Mouse (Mus musculus): Measurements from ENCODE around the gene Pde1a. TPM values are rescaled to one million over a fixed set of nuclear protein-coding genes. Genes with fewer than 3 reads are reported as not detected.
A peak's percentile ranks its signal among the peaks of the same experiment; 100 is the strongest.

Gene Pde1a
- polyA plus RNA-seq, 1 experiment from 2014 or later, result 17.8 TPM

- Histone ChIP-seq H3K4me2 (replicated peaks; ENCODE audit: low read depth, low read length) (no peak overlapping the region), H3K4me3 (ENCODE audit: low read length) (no peak overlapping the region), H3K27me3 (ENCODE audit: insufficient read depth, low read length) (no peaks in the 10 kb centered on the region), H3K36me3 (ENCODE audit: insufficient read depth, low read length) (no peaks in the 10 kb centered on the region), H3K9me3 (ENCODE audit: low read length) (no peaks in the 10 kb centered on the region), H3K4me1 (ENCODE audit: insufficient read depth, low read length) (peaks cover 16% of the 10 kb centered on the region), H3K27ac (ENCODE audit: low read length) (peak overlapping the region; percentile 73; the same call in 1 of the 2 replicates), H3K9ac (replicated peaks; ENCODE audit: low read length) (no peak overlapping the region)
- ATAC-seq (ENCODE audit: low FRiP score, low TSS enrichment), result peak; percentile 42; the same call in 1 of the 2 replicates
Measured at GRCm38 (mm10) chr2:79975947-79976346, 153.3 kb downstream of the Pde1a start.

- Histone ChIP-seq H3K4me3 (ENCODE audit: low read length) (no peak overlapping the region), H3K4me2 (replicated peaks; ENCODE audit: low read depth, low read length) (no peak overlapping the region), H3K4me1 (ENCODE audit: insufficient read depth, low read length) (peaks cover 10% of the 10 kb centered on the region), H3K9me3 (ENCODE audit: low read length) (no peaks in the 10 kb centered on the region), H3K27me3 (ENCODE audit: insufficient read depth, low read length) (no peaks in the 10 kb centered on the region), H3K27ac (ENCODE audit: low read length) (no peak overlapping the region), H3K9ac (replicated peaks; ENCODE audit: low read length) (no peak overlapping the region), H3K36me3 (ENCODE audit: insufficient read depth, low read length) (no peaks in the 10 kb centered on the region)
- ATAC-seq (ENCODE audit: low FRiP score, low TSS enrichment), result no peak
Measured at GRCm38 (mm10) chr2:79972271-79972670, 157.0 kb downstream of the Pde1a start.

GRCm38 (mm10) chr2:79969594-79969993 lies 159.7 kb downstream of the Pde1a start:
- no peak overlapping the region for H3K27ac ChIP-seq (ENCODE audit: low read length)
- no peak overlapping the region for H3K4me3 ChIP-seq (ENCODE audit: low read length)
- no peaks in the 10 kb centered on the region for H3K27me3 ChIP-seq (ENCODE audit: insufficient read depth, low read length)
- no peak for ATAC-seq (ENCODE audit: low FRiP score, low TSS enrichment)
- H3K4me1 ChIP-seq (ENCODE audit: insufficient read depth, low read length), result peaks cover 21% of the 10 kb centered on the region
- H3K36me3 ChIP-seq (ENCODE audit: insufficient read depth, low read length), result no peaks in the 10 kb centered on the region
- no peaks in the 10 kb centered on the region for H3K9me3 ChIP-seq (ENCODE audit: low read length)
- no peak overlapping the region for H3K4me2 ChIP-seq (replicated peaks; ENCODE audit: low read depth, low read length)
- WGBS, result 55% methylated on average over 5 of the region's 5 CpGs
- no peak overlapping the region for H3K9ac ChIP-seq (replicated peaks; ENCODE audit: low read length)

DNA sequence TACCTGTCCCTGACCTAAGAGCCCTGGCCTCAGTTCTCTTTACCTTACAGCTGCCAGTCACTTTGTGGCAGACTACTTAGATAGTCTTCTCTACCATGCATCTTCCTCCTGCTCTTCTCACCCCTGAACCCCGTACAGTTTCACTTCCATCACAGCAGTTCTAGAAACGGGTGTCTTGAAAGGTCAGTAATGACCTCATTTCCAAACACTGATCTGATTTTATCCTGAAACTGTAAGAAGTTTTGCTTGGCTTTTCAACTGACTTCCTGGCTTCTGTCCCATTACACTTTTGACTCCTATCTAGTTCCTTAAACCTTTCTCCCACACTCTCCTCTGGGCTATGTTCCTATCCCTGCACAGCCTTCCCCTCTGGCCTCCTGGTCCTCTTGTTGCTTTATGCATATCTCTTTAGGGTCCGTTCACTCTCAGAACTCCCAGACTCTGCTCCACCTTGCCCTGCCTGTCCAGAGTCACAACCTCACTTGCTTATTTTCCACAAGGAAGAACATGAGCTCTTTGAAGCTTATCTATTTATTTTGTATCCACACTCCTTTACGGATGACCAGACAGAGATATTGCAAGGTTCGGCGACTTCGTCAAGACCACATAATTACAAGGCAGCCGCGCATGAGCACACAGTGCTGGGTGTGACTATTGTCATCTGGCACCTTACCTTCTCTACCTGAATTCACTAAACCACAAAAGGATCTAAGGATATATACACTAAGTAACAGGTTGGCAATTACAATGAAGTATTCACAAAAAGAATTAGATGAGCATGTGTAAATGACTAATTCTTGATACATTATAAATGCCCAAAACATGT lies 162.4 kb downstream of the Pde1a start:
- H3K4me2 ChIP-seq (replicated peaks; ENCODE audit: low read depth, low read length), result no peak overlapping the region
- H3K27me3 ChIP-seq (ENCODE audit: insufficient read depth, low read length), result no peaks in the 10 kb centered on the region
- H3K9ac ChIP-seq (replicated peaks; ENCODE audit: low read length), result no peak overlapping the region
- peak overlapping the region; percentile 75 for H3K27ac ChIP-seq (ENCODE audit: low read length)
- ATAC-seq (ENCODE audit: low FRiP score, low TSS enrichment), result peak; percentile 78
- no peak overlapping the region for H3K4me3 ChIP-seq (ENCODE audit: low read length)
- WGBS, result 29% methylated on average over 9 of the region's 9 CpGs
- no peaks in the 10 kb centered on the region for H3K36me3 ChIP-seq (ENCODE audit: insufficient read depth, low read length)
- H3K4me1 ChIP-seq (ENCODE audit: insufficient read depth, low read length), result peaks cover 21% of the 10 kb centered on the region
- no peaks in the 10 kb centered on the region for H3K9me3 ChIP-seq (ENCODE audit: low read length)

DNA sequence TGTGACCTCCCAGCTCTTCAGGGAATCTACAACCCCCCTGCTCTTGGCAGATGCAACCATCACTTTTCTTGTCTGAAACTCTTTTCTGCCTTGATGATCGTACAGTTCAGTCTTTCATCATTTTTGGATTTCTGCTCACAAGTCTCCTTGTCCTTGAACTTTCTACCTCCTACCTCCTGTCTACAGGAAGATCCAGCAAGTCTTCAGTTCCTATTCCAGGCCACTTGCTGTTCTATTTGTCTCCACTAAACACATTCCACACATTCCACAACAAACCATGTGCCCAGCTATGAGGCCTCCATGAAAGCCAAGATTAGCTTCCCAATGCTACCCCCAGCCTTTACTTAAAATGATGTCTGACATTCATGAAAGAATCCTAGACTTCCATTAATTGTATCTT lies 163.2 kb downstream of the Pde1a start:
- no peak for ATAC-seq (ENCODE audit: low FRiP score, low TSS enrichment)
- H3K36me3 ChIP-seq (ENCODE audit: insufficient read depth, low read length), result no peaks in the 10 kb centered on the region
- H3K27ac ChIP-seq (ENCODE audit: low read length), result no peak overlapping the region
- no peak overlapping the region for H3K9ac ChIP-seq (replicated peaks; ENCODE audit: low read length)
- H3K4me1 ChIP-seq (ENCODE audit: insufficient read depth, low read length), result peaks cover 21% of the 10 kb centered on the region
- H3K4me3 ChIP-seq (ENCODE audit: low read length), result no peak overlapping the region
- no peak overlapping the region for H3K4me2 ChIP-seq (replicated peaks; ENCODE audit: low read depth, low read length)
- H3K27me3 ChIP-seq (ENCODE audit: insufficient read depth, low read length), result no peaks in the 10 kb centered on the region
- 92% methylated on average over 1 of the region's 1 CpGs for WGBS
- no peaks in the 10 kb centered on the region for H3K9me3 ChIP-seq (ENCODE audit: low read length)

GRCm38 (mm10) chr2:79964964-79965363 lies 164.3 kb downstream of the Pde1a start:
- no peaks in the 10 kb centered on the region for H3K36me3 ChIP-seq (ENCODE audit: insufficient read depth, low read length)
- 21% methylated on average over 4 of the region's 4 CpGs for WGBS
- no peak overlapping the region for H3K4me2 ChIP-seq (replicated peaks; ENCODE audit: low read depth, low read length)
- H3K4me1 ChIP-seq (ENCODE audit: insufficient read depth, low read length), result peaks cover 21% of the 10 kb centered on the region
- no peaks in the 10 kb centered on the region for H3K27me3 ChIP-seq (ENCODE audit: insufficient read depth, low read length)
- no peak overlapping the region for H3K27ac ChIP-seq (ENCODE audit: low read length)
- no peak overlapping the region for H3K9ac ChIP-seq (replicated peaks; ENCODE audit: low read length)
- ATAC-seq (ENCODE audit: low FRiP score, low TSS enrichment), result peak; percentile 69
- no peak overlapping the region for H3K4me3 ChIP-seq (ENCODE audit: low read length)
- H3K9me3 ChIP-seq (ENCODE audit: low read length), result no peaks in the 10 kb centered on the region

DNA sequence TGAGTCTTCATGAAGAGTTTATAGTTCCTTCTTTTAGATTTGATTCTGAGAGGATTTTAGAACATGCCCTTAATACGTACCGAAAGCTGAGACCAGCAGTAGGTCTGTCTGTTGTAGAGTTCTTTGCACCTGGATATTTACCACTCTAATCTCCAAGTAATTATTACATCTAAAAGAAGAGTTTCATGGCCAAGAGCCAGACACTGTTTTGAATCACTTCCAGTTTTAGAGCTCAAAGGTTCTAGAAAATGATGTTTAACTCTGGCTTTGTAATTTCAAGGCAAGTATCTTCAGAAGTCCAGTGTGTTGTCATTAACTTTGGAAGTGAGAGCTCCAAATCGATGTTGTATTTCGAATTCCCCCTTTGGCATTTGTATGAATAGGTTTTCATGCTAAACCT lies 167.8 kb downstream of the Pde1a start:
- H3K4me3 ChIP-seq (ENCODE audit: low read length), result no peak overlapping the region
- ATAC-seq (ENCODE audit: low FRiP score, low TSS enrichment), result no peak
- H3K9ac ChIP-seq (replicated peaks; ENCODE audit: low read length), result no peak overlapping the region
- no peaks in the 10 kb centered on the region for H3K9me3 ChIP-seq (ENCODE audit: low read length)
- H3K4me1 ChIP-seq (ENCODE audit: insufficient read depth, low read length), result peaks cover 14% of the 10 kb centered on the region
- no peaks in the 10 kb centered on the region for H3K36me3 ChIP-seq (ENCODE audit: insufficient read depth, low read length)
- H3K27me3 ChIP-seq (ENCODE audit: insufficient read depth, low read length), result no peaks in the 10 kb centered on the region
- WGBS, result 79% methylated on average over 4 of the region's 4 CpGs
- H3K4me2 ChIP-seq (replicated peaks; ENCODE audit: low read depth, low read length), result no peak overlapping the region
- H3K27ac ChIP-seq (ENCODE audit: low read length), result no peak overlapping the region

DNA sequence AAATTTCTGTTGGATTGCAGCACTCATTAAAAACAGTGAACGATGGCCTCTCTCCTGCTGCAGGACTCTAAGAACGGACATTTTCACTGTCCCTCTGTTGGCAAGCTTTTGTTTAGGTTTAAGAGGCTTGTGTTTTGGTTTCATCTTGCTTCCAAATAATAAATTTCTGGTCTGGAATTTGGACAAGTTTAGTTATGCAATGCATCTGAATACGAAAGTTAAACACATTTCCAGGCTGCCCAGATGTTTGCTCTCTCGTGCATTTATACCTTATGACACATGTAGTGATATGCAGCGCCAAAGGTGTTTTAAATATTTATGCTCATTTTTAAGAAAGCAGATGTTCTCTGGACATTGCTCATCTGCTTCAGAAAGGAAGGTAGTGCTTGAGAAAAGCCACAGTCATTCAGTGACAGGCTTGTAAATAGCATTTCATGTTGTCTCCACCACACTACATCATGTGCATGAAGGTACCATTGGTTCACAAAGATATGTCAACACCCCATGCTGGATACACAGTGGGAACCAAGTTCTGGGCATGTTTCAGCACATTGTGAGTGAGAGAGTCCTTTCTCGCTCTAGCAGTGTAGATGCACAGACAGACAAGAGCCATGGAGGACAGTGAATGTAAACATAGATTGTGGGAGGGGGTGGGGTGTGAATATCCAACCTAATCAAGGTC lies 171.5 kb downstream of the Pde1a start:
- Histone ChIP-seq H3K4me2 (replicated peaks; ENCODE audit: low read depth, low read length) (no peak overlapping the region), H3K4me1 (ENCODE audit: insufficient read depth, low read length) (no peaks in the 10 kb centered on the region), H3K27me3 (ENCODE audit: insufficient read depth, low read length) (no peaks in the 10 kb centered on the region), H3K4me3 (ENCODE audit: low read length) (no peak overlapping the region), H3K9ac (replicated peaks; ENCODE audit: low read length) (no peak overlapping the region), H3K36me3 (ENCODE audit: insufficient read depth, low read length) (no peaks in the 10 kb centered on the region), H3K27ac (ENCODE audit: low read length) (no peak overlapping the region), H3K9me3 (ENCODE audit: low read length) (no peaks in the 10 kb centered on the region)
- no peak for ATAC-seq (ENCODE audit: low FRiP score, low TSS enrichment)
- 58% methylated on average over 6 of the region's 6 CpGs for WGBS

DNA sequence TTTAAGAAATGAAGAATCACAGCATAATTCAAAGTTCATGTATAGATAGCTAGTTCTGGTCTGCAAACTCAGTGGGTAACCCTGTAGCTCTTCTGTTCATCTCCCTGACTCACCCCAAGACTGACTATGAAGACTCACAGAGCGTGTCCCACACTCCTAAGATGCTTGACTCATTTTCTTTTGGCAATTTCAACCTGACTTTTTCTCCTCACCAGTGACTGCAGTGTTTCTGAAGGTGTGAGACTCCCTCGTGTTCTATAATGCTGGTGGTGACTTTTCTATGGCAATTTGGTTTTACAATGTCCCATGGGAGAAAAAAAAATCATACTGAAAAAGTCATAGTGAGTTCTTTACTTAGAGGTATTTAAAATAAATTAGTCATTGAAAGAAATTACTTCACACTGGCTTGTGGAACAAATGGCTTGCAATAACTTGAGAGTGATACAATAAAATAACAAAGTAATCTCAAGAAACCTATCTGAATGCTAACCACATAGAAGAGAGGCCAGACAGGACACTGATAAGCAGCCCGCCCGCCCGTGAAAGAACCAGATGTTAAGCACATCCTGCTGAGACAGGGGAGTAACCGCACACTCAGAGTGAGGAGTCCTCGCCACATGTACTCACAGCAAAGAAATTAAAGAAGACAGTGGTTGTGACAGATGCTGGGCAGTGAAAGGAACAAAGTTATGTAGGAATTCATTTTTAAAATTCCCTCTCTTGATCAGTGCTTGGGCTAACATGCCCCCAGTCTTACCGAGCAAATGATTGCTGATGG lies 183.2 kb downstream of the Pde1a start:
- Histone ChIP-seq H3K27me3 (ENCODE audit: insufficient read depth, low read length) (no peaks in the 10 kb centered on the region), H3K9me3 (ENCODE audit: low read length) (no peaks in the 10 kb centered on the region), H3K27ac (ENCODE audit: low read length) (no peak overlapping the region), H3K4me3 (ENCODE audit: low read length) (no peak overlapping the region), H3K9ac (replicated peaks; ENCODE audit: low read length) (no peak overlapping the region), H3K36me3 (ENCODE audit: insufficient read depth, low read length) (no peaks in the 10 kb centered on the region), H3K4me1 (ENCODE audit: insufficient read depth, low read length) (no peaks in the 10 kb centered on the region), H3K4me2 (replicated peaks; ENCODE audit: low read depth, low read length) (no peak overlapping the region)
- 40% methylated on average over 8 of the region's 8 CpGs for WGBS
- no peak for ATAC-seq (ENCODE audit: low FRiP score, low TSS enrichment)
